Mouse (Mus musculus) CH12.LX (cell line): ENCODE results near the gene Ttc13. TPM values are rescaled to one million over a fixed set of nuclear protein-coding genes. Genes with fewer than 3 reads are reported as not detected.

Experiments used
- DNase-seq: peaks from one replicate; pipeline ENCODE4 v3.0.0-alpha.2; 2013; ENCODE audit errors: extremely low read depth
- H3K27ac ChIP-seq: 2 replicates; pipeline ENCODE4 v1.5.1; 2012; ENCODE audit warnings: low read depth, mild to moderate bottlenecking, control low read depth, moderate library complexity; ENCODE audit not compliant: insufficient read depth
- H3K27me3 ChIP-seq: replicated peaks from 2 replicates; pipeline ENCODE3; 2012; ENCODE audit warnings: inconsistent platforms
- H3K36me3 ChIP-seq, 2 experiments: replicated peaks in 1 of 2; 2 replicates each; pipeline versions ENCODE3 to v1.6.1; 2012; ENCODE audit warnings: inconsistent platforms in 1 of 2, low read length in 1 of 2, mild to moderate bottlenecking in 1 of 2, mixed read lengths in 1 of 2, moderate library complexity in 1 of 2; ENCODE audit not compliant: control insufficient read depth in 1 of 2, insufficient read depth in 1 of 2
- H3K4me1 ChIP-seq, 2 experiments: 2 replicates each; pipeline ENCODE4 v1.6.1; 2012; ENCODE audit warnings: inconsistent platforms in 1 of 2, moderate library complexity in 1 of 2; ENCODE audit not compliant: insufficient read depth in 2 of 2, control insufficient read depth in 1 of 2
- H3K4me2 ChIP-seq: 2 replicates; pipeline ENCODE4 v1.6.1; 2012; ENCODE audit warnings: low read depth, mild to moderate bottlenecking, control low read depth; ENCODE audit not compliant: poor library complexity, insufficient read depth, severe bottlenecking
- H3K4me3 ChIP-seq, 3 experiments: fragments of 150-350 bp in 1 of 3; sonication (generic) in 1 of 3; replicated peaks in 1 of 3; 2 replicates each; pipeline versions ENCODE3 to v1.5.1; 2011 to 2012; ENCODE audit warnings: low read depth in 2 of 3, low read length in 2 of 3, mild to moderate bottlenecking in 2 of 3, moderate library complexity in 2 of 3, control low read depth in 1 of 3, improper control_type of control experiment in 1 of 3, inconsistent platforms in 1 of 3, mixed read lengths in 1 of 3; ENCODE audit not compliant: poor library complexity in 1 of 3
- H3K79me2 ChIP-seq: replicated peaks from 2 replicates; pipeline ENCODE4 v1.6.1; 2012; ENCODE audit warnings: mild to moderate bottlenecking, moderate library complexity; ENCODE audit not compliant: control insufficient read depth, poor library complexity, insufficient read depth, severe bottlenecking; ENCODE audit errors: extremely low read depth
- H3K9ac ChIP-seq: 2 replicates; pipeline ENCODE4 v1.6.1; 2012; ENCODE audit warnings: low read depth, mild to moderate bottlenecking, control low read depth, moderate library complexity; ENCODE audit not compliant: insufficient read depth
- H3K9me3 ChIP-seq: replicated peaks from 2 replicates; pipeline ENCODE3; 2012; ENCODE audit warnings: low read length, inconsistent platforms, mixed read lengths
- BHLHE40 ChIP-seq: IDR thresholded peaks from 2 replicates; pipeline ENCODE4 v1.6.1; 2011; ENCODE audit warnings: mild to moderate bottlenecking, low read depth, low read length, improper control_type of control experiment
- CHD2 ChIP-seq: IDR thresholded peaks from 2 replicates; pipeline ENCODE4 v1.6.1; 2011; ENCODE audit warnings: low read length, improper control_type of control experiment
- ETS1 ChIP-seq: conservative IDR thresholded peaks from 2 replicates; pipeline ENCODE4 v1.6.1; 2012; ENCODE audit warnings: low read depth, mild to moderate bottlenecking, inconsistent platforms, low read length, improper control_type of control experiment, moderate library complexity
- GABPA ChIP-seq: IDR thresholded peaks from 2 replicates; pipeline ENCODE4 v1.6.1; 2012; ENCODE audit warnings: low read depth, low read length, improper control_type of control experiment, inconsistent platforms; ENCODE audit not compliant: insufficient replicate concordance
- HCFC1 ChIP-seq: IDR thresholded peaks from 2 replicates; pipeline ENCODE4 v1.6.1; 2012; ENCODE audit warnings: low read depth, mild to moderate bottlenecking, inconsistent platforms, low read length, improper control_type of control experiment
- IRF4 ChIP-seq: IDR thresholded peaks from 2 replicates; pipeline ENCODE4 v1.6.1; 2014; ENCODE audit warnings: low read depth, mild to moderate bottlenecking, inconsistent platforms, low read length, improper control_type of control experiment
- JUN ChIP-seq: IDR thresholded peaks from 2 replicates; pipeline ENCODE4 v1.6.1; 2011; ENCODE audit warnings: low read depth, mild to moderate bottlenecking, low read length, improper control_type of control experiment, moderate library complexity; ENCODE audit not compliant: insufficient read depth
- MAX ChIP-seq: IDR thresholded peaks from 2 replicates; pipeline ENCODE4 v1.6.1; 2011; ENCODE audit warnings: low read length, improper control_type of control experiment
- MAZ ChIP-seq: IDR thresholded peaks from 2 replicates; pipeline ENCODE4 v1.6.1; 2012; ENCODE audit warnings: low read depth, mild to moderate bottlenecking, inconsistent platforms, low read length, improper control_type of control experiment, moderate library complexity
- MXI1 ChIP-seq: IDR thresholded peaks from 2 replicates; pipeline ENCODE4 v1.6.1; 2011; ENCODE audit warnings: mild to moderate bottlenecking, low read depth, low read length, improper control_type of control experiment
- MYC ChIP-seq: IDR thresholded peaks from 2 replicates; pipeline ENCODE4 v1.6.1; 2011; ENCODE audit warnings: low read depth, mild to moderate bottlenecking, improper control_type of control experiment, low read length
- NRF1 ChIP-seq: IDR thresholded peaks from 2 replicates; pipeline ENCODE4 v1.6.1; 2014; ENCODE audit warnings: low read depth, mild to moderate bottlenecking, inconsistent platforms, low read length, improper control_type of control experiment, moderate library complexity
- POLR2A ChIP-seq: IDR thresholded peaks from 2 replicates; pipeline ENCODE4 v1.6.1; 2011; ENCODE audit warnings: low read depth, mild to moderate bottlenecking, improper control_type of control experiment, low read length
- POLR2AphosphoS2 ChIP-seq: IDR thresholded peaks from 2 replicates; pipeline ENCODE4 v1.6.1; 2011; ENCODE audit warnings: low read depth, low read length, improper control_type of control experiment
- RAD21 ChIP-seq: IDR thresholded peaks from 2 replicates; pipeline ENCODE4 v1.6.1; 2011; ENCODE audit warnings: low read depth, mild to moderate bottlenecking, low read length, improper control_type of control experiment, moderate library complexity
- RCOR1 ChIP-seq: conservative IDR thresholded peaks from 2 replicates; pipeline ENCODE4 v1.6.1; 2012; ENCODE audit warnings: low read depth, mild to moderate bottlenecking, inconsistent platforms, low read length, improper control_type of control experiment
- SMC3 ChIP-seq: IDR thresholded peaks from 2 replicates; pipeline ENCODE4 v1.6.1; 2011; ENCODE audit warnings: low read depth, low read length, improper control_type of control experiment
- TCF12 ChIP-seq: IDR thresholded peaks from 2 replicates; pipeline ENCODE4 v1.6.1; 2014; ENCODE audit warnings: low read depth, mild to moderate bottlenecking, inconsistent platforms, low read length, improper control_type of control experiment
- UBTF ChIP-seq: IDR thresholded peaks from 2 replicates; pipeline ENCODE4 v1.6.1; 2012; ENCODE audit warnings: low read depth, mild to moderate bottlenecking, inconsistent platforms, low read length, improper control_type of control experiment, moderate library complexity
- ZC3H11A ChIP-seq: IDR thresholded peaks from 2 replicates; pipeline ENCODE4 v1.6.1; 2012; ENCODE audit warnings: low read depth, mild to moderate bottlenecking, inconsistent platforms, low read length, improper control_type of control experiment
- ZNF384 ChIP-seq: IDR thresholded peaks from 2 replicates; pipeline ENCODE4 v1.6.1; 2012; ENCODE audit warnings: low read depth, low read length, improper control_type of control experiment, inconsistent platforms
- dilution Hi-C: fragments of 300-500 bp; cut with MboI; formaldehyde crosslinking; loops from 2 replicates; pipeline ENCODE4 v1.14.3; 2020; ENCODE audit warnings: low sequenced_read_pairs; ENCODE audit not compliant: extremely low pct_unique_long_range_greater_than_20kb, extremely low pct_ligation_motif_present
- in situ Hi-C: fragments of 300-500 bp; cut with MboI; formaldehyde crosslinking; loops from 3 replicates; pipeline ENCODE4 v1.14.3; 2019; ENCODE audit warnings: low sequenced_read_pairs, low pct_ligation_motif_present, low pct_unique_long_range_greater_than_20kb, mixed read lengths
- polyA plus RNA-seq: library from polyadenylated mRNA; unstranded; fragments of >175 nt; gene quantifications from 2 replicates; pipeline ENCODE4 v1.2.1, GENCODE M21; 2012; ENCODE audit warnings: low read depth; ENCODE audit not compliant: insufficient read length
- total RNA-seq, 2 experiments: library from RNA; depleted of rRNA; stranded (reverse); fragments of 300-350 nt in 1 of 2; fragments of >200 nt in 1 of 2; gene quantifications; 2 replicates each; pipeline ENCODE4 v1.2.3; 2012 to 2014

The Ttc13 gene
- total and polyA plus RNA-seq, 3 experiments, result 30.8 to 33.6 (median 33.5) TPM

DNA sequence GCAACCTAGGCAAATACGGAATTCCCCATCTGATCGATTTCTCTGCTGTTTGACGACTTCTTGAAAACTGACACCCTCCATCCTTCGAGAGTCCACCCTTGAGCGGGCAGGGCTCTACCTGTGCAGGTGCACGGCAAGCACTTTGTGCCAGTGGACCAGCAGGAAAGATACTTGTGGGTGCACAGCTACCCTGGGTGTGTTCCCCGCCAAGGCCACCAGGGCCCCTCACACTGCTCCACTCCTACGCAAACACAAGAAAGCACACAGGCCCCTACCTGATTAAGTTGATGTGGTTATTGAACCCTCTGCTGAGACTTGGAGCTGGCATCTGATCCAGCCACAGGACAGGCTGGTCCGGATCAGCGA is 40.0 kb downstream of the Ttc13 start:
- Histone ChIP-seq H3K36me3 (peaks cover 69 to 95% of the 10 kb centered on the region in 2 experiments), H3K27me3 (no peaks in the 10 kb centered on the region), H3K4me1 (peaks cover 0 to 6% of the 10 kb centered on the region in 2 experiments; a peak in 1 of 4 replicates), H3K9ac (no peak overlapping the region), H3K4me2 (no peak overlapping the region), H3K9me3 (no peaks in the 10 kb centered on the region), H3K27ac (no peak overlapping the region), H3K4me3 (no peak overlapping the region), H3K79me2 (no peaks in the 10 kb centered on the region)
- DNase-seq, result no peak
- in situ Hi-C loops (no loop called here), dilution Hi-C loops (no loop called here)
- TF ChIP-seq RAD21 (no peak), SMC3 (no peak), HCFC1 (no peak), ZNF384 (no peak), MYC (no peak), ETS1 (no peak), IRF4 (no peak), MXI1 (no peak), POLR2A (no peak)

DNA sequence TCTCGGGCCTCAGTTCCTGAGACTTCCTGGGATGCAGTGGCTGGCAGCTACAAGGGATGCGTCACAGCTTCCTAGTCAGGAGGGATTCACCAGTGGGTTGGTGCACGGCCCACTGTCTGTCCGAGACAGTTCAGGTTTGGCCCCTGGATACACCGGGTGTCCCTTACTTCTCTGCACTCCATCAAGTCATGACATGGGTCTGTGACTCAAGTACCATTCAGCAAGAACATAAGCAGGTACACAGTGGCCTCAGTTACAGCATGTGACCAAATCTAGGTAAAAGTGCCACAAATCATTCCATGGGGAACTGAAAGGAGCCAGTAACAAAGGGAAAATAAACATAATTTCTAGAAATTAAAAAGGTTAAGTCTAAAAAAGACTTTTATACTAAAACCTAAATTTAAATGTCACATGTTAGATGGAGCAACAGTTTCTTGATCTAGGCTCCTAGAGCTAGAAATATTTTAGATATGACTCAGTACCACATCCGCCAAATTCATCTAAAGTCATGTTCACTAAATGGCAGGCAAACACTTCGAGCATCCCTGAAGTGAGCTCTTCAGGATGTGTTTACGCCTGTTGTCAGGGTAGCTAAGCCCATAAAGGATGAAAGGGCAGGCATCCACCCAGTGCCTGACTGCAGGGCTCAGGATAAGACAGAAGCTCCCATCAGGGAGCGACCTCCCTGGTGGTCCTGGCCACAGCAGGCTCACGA is 40.5 kb downstream of the Ttc13 start:
- in situ Hi-C loops (no loop called here), dilution Hi-C loops (no loop called here)
- Histone ChIP-seq H3K4me1 (peaks cover 0 to 6% of the 10 kb centered on the region in 2 experiments; a peak in 1 of 4 replicates), H3K9me3 (no peaks in the 10 kb centered on the region), H3K4me3 (no peak overlapping the region), H3K27ac (no peak overlapping the region), H3K4me2 (no peak overlapping the region), H3K36me3 (peaks cover 67 to 95% of the 10 kb centered on the region in 2 experiments), H3K27me3 (no peaks in the 10 kb centered on the region), H3K79me2 (no peaks in the 10 kb centered on the region), H3K9ac (no peak overlapping the region)
- DNase-seq, result no peak
- no peak for TF ChIP-seq RCOR1

DNA sequence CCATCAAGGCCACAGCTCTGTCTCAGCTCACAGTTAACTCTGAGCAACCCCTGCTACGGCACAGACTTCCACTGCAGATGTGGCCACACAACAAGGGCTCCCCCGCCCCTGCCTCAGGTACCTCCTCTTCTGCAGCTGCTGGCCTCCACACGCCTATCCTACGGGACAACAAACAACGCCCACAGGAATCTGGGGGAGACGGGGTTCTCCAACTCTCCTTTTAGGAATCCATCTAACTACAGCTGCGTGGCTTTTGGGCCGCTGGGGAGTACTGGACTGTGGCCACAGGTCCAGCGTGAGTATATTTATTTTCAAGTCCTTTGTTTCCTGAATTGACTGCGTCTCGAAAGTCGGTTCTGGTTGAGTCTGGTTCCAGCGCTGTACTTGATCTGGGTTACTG is 43.5 kb downstream of the Ttc13 start:
- no peaks in the 10 kb centered on the region for H3K27me3 ChIP-seq
- peaks cover 0 to 6% of the 10 kb centered on the region in 2 experiments; a peak in 1 of 4 replicates for H3K4me1 ChIP-seq
- in situ Hi-C loops (no loop called here), dilution Hi-C loops (no loop called here)
- no peaks in the 10 kb centered on the region for H3K79me2 ChIP-seq
- DNase-seq, result no peak
- no peaks in the 10 kb centered on the region for H3K9me3 ChIP-seq
- TF ChIP-seq CHD2, result no peak
- TF ChIP-seq MAZ, result no peak
- TF ChIP-seq UBTF, result no peak
- TF ChIP-seq BHLHE40, result no peak
- no peak for TF ChIP-seq GABPA
- no peak for TF ChIP-seq MAX
- no peak for TF ChIP-seq POLR2AphosphoS2
- no peak for TF ChIP-seq ZC3H11A
- TF ChIP-seq POLR2A, result no peak
- TF ChIP-seq TCF12, result no peak
- TF ChIP-seq HCFC1, result no peak
- TF ChIP-seq NRF1, result no peak
- no peak for TF ChIP-seq RAD21
- no peak for TF ChIP-seq JUN
- H3K36me3 ChIP-seq, result peaks cover 61 to 95% of the 10 kb centered on the region in 2 experiments
- H3K4me3 ChIP-seq, result no peak overlapping the region
- no peak overlapping the region for H3K4me2 ChIP-seq
- no peak overlapping the region for H3K27ac ChIP-seq
- H3K9ac ChIP-seq, result no peak overlapping the region
